Mouse (Mus musculus) liver, adult 2 months (tissue): ENCODE measurements around the gene Lrfn1. TPM values are rescaled to one million over a fixed set of nuclear protein-coding genes. Genes with fewer than 3 reads are reported as not detected.
A peak's percentile ranks its signal among the peaks of the same experiment; 100 is the strongest.

Experiments used
- DNase-seq: peaks from one replicate; pipeline ENCODE4 v3.0.0-alpha.2; 2011; ENCODE audit warnings: low read depth, low spot score; ENCODE audit errors: extremely low read depth
- H3K27ac ChIP-seq: fragments of 200-500 bp; replicated peaks from 2 replicates; pipeline ENCODE4 v1.5.1; 2012; ENCODE audit warnings: low read depth, mild to moderate bottlenecking, control low read depth, inconsistent platforms, low read length; ENCODE audit not compliant: insufficient read depth
- H3K27me3 ChIP-seq: fragments of 200-500 bp; 2 replicates; pipeline ENCODE4 v1.6.1; 2012; ENCODE audit warnings: mild to moderate bottlenecking, moderate library complexity, low read length, inconsistent platforms; ENCODE audit not compliant: control insufficient read depth, insufficient read depth
- H3K36me3 ChIP-seq: fragments of 200-500 bp; 2 replicates; pipeline ENCODE4 v1.6.1; 2012; ENCODE audit warnings: low read length, inconsistent platforms; ENCODE audit not compliant: control insufficient read depth, insufficient read depth
- H3K4me1 ChIP-seq: fragments of 200-500 bp; 2 replicates; pipeline ENCODE4 v1.6.1; 2011; ENCODE audit warnings: low read length; ENCODE audit not compliant: control insufficient read depth, insufficient read depth
- H3K4me3 ChIP-seq: fragments of 200-500 bp; 2 replicates; pipeline ENCODE4 v1.5.1; 2011; ENCODE audit warnings: low read depth, mild to moderate bottlenecking, control low read depth, low read length, moderate library complexity; ENCODE audit not compliant: insufficient read depth
- H3K79me2 ChIP-seq: fragments of 200-500 bp; 2 replicates; pipeline ENCODE4 v1.6.1; 2012; ENCODE audit warnings: inconsistent platforms, mild to moderate bottlenecking, low read length, moderate library complexity; ENCODE audit not compliant: control insufficient read depth, insufficient read depth
- H3K9ac ChIP-seq: fragments of 200-500 bp; 2 replicates; pipeline ENCODE4 v1.6.1; 2012; ENCODE audit warnings: low read depth, mild to moderate bottlenecking, control low read depth, inconsistent platforms, low read length
- CTCF ChIP-seq: fragments of 200-500 bp; IDR thresholded peaks from 2 replicates; pipeline ENCODE4 v1.5.1; 2011; ENCODE audit warnings: low read depth, low read length, control low read depth
- POLR2A ChIP-seq: fragments of 200-500 bp; IDR thresholded peaks from 2 replicates; pipeline ENCODE4 v1.6.1; 2011; ENCODE audit warnings: low read length, control low read depth; ENCODE audit not compliant: insufficient read depth; ENCODE audit errors: extremely low read depth
- WGBS: fragments of 180-500 bp; shearing (Covaris S2); methylation state at CpG from one replicate; pipeline ENCODE4 v1.1.7; 2018; 5-methylcytosine and 5-hydroxymethylcytosine counted together
- polyA plus RNA-seq: library from polyadenylated mRNA; depleted of rRNA; stranded (reverse); fragments of >200 nt; gene quantifications from 2 replicates; pipeline ENCODE4 v1.2.3, GENCODE M21; 2012
- total RNA-seq: library from RNA; depleted of rRNA; stranded (reverse); fragments of >200 nt; gene quantifications from 2 replicates; pipeline ENCODE4 v1.2.3, GENCODE M21; 2014

Gene Lrfn1
- total and polyA plus RNA-seq, 2 experiments: 0.18 to 0.70 TPM

GRCm38 (mm10) chr7:28447865-28448820 is 3.6 kb upstream of the Lrfn1 start:
- WGBS: 73% methylated on average over 13 of the region's 13 CpGs
- H3K36me3 ChIP-seq: no peaks in the 10 kb centered on the region
- no peaks in the 10 kb centered on the region; the same call in 1 of the 2 replicates for H3K27me3 ChIP-seq
- H3K4me1 ChIP-seq: 0 out of 2 replicates have a peak, but pooled peaks cover 2% of the 10 kb centered on the region
- H3K4me3 ChIP-seq: no peak overlapping the region
- TF ChIP-seq CTCF (no peak), POLR2A (no peak)
- no peak overlapping the region for H3K27ac ChIP-seq
- no peak overlapping the region for H3K9ac ChIP-seq
- no peaks in the 10 kb centered on the region for H3K79me2 ChIP-seq
- no peak for DNase-seq

DNA sequence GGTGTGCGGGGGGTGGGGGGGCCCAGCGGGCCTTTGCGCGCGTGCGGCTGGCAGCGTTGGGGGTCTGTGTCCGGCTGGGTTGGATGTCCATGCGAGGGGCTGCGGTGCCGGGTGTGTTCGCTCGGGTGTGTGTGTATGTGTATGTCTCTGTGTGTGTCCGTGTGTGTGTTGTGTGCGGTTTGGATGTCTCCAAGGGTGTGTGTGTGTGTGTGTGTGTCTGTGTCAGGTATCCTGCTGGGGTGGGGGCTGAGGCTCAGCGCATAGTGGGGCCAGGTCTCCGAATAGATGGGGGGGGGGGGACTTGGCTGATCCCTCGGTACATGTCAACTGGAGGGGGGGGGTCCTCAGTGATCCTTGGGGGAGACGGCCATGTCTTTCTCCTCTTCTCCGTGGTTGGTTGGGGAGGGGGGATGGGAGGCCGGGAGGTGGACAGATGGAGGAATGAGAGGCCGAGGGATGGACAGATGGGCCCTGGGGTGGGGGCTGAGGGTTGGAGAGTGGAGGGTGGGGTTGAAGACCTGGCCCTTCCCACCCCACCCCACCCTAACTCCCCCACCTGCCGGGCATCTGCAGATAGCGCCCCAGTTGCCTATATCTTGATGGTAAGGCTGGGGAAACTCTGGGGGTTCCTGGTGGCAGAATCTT is 703 bp downstream of the Lrfn1 start:
- Histone ChIP-seq H3K4me3 (peak overlapping the region; percentile 70), H3K4me1 (0 out of 2 replicates have a peak, but pooled peaks cover 2% of the 10 kb centered on the region), H3K79me2 (no peaks in the 10 kb centered on the region), H3K36me3 (no peaks in the 10 kb centered on the region), H3K9ac (peak overlapping the region; percentile 80), H3K27me3 (no peaks in the 10 kb centered on the region; the same call in 1 of the 2 replicates), H3K27ac (no peak overlapping the region)
- no peak for DNase-seq
- 6% methylated on average over 22 of the region's 24 CpGs for WGBS
- TF ChIP-seq CTCF (no peak), POLR2A (no peak)

DNA sequence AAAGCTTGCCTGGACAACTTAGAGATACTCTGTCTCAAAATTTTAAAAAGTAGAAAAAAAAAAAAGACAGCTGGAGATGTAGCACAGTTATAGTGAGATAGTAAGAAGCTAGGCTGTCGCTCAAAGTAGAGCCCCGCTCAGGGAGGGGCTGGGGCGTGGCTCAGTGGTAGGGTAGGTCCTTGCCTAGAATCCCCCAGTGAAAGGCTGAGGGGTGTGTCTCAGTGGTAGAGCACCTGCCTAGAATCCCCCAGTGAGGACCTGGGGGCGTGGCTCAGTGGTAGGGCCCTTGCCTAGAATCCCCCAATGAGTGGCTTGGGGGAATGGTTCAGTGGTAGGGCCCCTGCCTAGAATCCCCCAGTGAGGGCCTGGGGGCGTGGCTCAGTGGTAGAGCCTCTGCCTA is 8.6 kb downstream of the Lrfn1 start:
- 98% methylated on average over 4 of the region's 5 CpGs for whole genome bisulfite sequencing

DNA sequence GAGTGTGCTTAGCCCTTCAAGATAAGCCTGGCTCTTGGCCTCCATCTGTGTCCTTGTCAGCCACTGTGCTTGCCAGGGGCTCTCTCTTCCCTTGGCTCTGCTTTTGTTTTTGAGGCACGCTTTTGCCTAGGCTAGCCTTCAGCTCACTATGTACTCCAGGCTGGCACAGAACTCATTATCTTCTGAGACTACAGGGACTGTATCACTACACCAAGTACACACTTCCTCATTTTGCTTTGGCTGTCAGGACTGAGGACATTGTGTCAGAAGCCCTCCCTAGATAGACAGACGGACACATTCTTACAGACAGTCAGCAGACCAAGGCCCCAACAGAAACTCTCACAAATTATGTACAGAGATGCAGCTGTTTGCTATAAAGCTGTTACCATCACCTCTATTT is 11.0 kb downstream of the Lrfn1 start:
- Histone ChIP-seq H3K27me3 (peaks cover 14% of the 10 kb centered on the region), H3K4me3 (no peak overlapping the region), H3K9ac (no peak overlapping the region), H3K27ac (no peak overlapping the region), H3K36me3 (no peaks in the 10 kb centered on the region), H3K4me1 (no peaks in the 10 kb centered on the region), H3K79me2 (no peaks in the 10 kb centered on the region)
- 84% methylated on average over 2 of the region's 2 CpGs for WGBS
- TF ChIP-seq POLR2A (no peak), CTCF (no peak)
- DNase-seq: no peak

More for the DNA sequence above, 8.6 kb downstream of the Lrfn1 start:
- H3K9ac ChIP-seq: no peak overlapping the region
- no peaks in the 10 kb centered on the region for H3K27me3 ChIP-seq
- no peak overlapping the region for H3K27ac ChIP-seq
- TF ChIP-seq POLR2A (no peak), CTCF (no peak)
- H3K4me3 ChIP-seq: no peak overlapping the region
- H3K79me2 ChIP-seq: no peaks in the 10 kb centered on the region
- no peaks in the 10 kb centered on the region for H3K4me1 ChIP-seq
- DNase-seq: no peak
- no peaks in the 10 kb centered on the region for H3K36me3 ChIP-seq

GRCm38 (mm10) chr7:28464416-28465212 is 12.8 kb downstream of the Lrfn1 start:
- H3K9ac ChIP-seq: no peak overlapping the region
- H3K27ac ChIP-seq: no peak overlapping the region
- H3K4me1 ChIP-seq: no peaks in the 10 kb centered on the region
- peaks cover 15% of the 10 kb centered on the region for H3K27me3 ChIP-seq
- WGBS: 65% methylated on average over 10 of the region's 10 CpGs
- H3K79me2 ChIP-seq: no peaks in the 10 kb centered on the region
- H3K4me3 ChIP-seq: no peak overlapping the region
- TF ChIP-seq POLR2A (no peak), CTCF (no peak)
- no peak for DNase-seq
- no peaks in the 10 kb centered on the region for H3K36me3 ChIP-seq
